ENCODE assay signal across 8 mouse cellular contexts in the genomic region with DNA sequence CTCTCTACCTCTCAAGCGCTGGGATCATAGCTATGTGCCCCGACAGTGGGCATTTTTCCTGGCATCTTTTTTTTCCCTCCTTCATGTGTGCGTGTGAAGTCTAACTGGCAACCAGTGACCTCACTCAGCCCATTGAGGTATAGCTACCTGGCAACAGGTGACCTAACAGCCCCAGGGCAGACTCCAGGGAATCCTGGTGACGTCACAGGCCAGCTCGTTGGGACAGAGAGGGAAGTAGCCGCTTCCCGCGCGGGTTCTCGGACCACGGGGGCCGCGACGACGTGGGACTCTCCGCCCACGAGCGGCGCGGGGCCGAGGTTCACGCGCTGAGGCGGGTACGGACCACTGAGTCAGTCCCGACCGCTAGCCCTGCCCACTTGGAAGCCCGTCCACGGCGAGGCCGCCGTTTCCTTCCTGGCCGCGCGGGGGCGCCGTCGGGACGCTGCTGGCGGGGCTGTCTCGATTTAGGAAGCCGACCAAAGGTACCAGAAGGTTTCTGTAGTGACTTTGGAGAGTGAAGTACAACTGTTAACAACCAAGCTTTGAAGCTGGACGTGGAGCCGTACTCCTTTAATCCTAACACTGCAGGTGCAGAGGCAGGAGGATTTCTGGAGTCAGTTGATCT. TPM values are rescaled to one million over a fixed set of nuclear protein-coding genes. Genes with fewer than 3 reads are reported as not detected.
A peak's percentile ranks its signal among the peaks of the same experiment; 100 is the strongest.
DNase-seq lines count a peak whose midpoint lies in the region; ATAC-seq lines count a peak whose summit lies in the region.

TSS of gene Slc6a21 (plus strand) at position 378 of the 625 bp plus-strand sequence.

- no peaks in the 10 kb centered on the region for H3K4me1 ChIP-seq in embryonic facial prominence, embryonic 12.5 days

- 7% methylated on average over 44 of the region's 44 CpGs for WGBS in embryonic facial prominence, embryonic 12.5 days

- H3K27ac ChIP-seq in embryonic facial prominence, embryonic 12.5 days = no peak within 1 kb of the TSS

- peak within 1 kb of the TSS; percentile 25; the same call in 1 of the 2 replicates for H3K9ac ChIP-seq in embryonic facial prominence, embryonic 12.5 days

- H3K4me2 ChIP-seq in embryonic facial prominence, embryonic 12.5 days (replicated peaks) = peak within 1 kb of the TSS; percentile 50

- peak; percentile 21 for DNase-seq in 3T3-L1 (ENCODE audit: low read depth, low spot score)
- DNase-seq in adrenal gland, postnatal 10 days = peak; percentile 91
- peak; percentile 60 for DNase-seq in heart, adult 8-10 months (ENCODE audit: low spot score)
- DNase-seq in kidney, adult 8-10 months = peak; percentile 63 to 83
- peak; percentile 72 for DNase-seq in liver
- peak; percentile 51 to 80 for DNase-seq in monocyte, adult 2 months (ENCODE audit: low read depth in 1 of 2, low spot score in 2 of 2)
- peak; percentile 77 to 79 for DNase-seq in spleen, postnatal 36 days (ENCODE audit: low spot score in 2 of 2)

- no peak for ATAC-seq in embryonic facial prominence, embryonic 12.5 days (ENCODE audit: insufficient number of reproducible peaks, insufficient read depth, low FRiP score, low TSS enrichment)

- peaks cover 10% of the 10 kb centered on the region for H3K27me3 ChIP-seq in embryonic facial prominence, embryonic 12.5 days

- no peaks in the 10 kb centered on the region for H3K9me3 ChIP-seq in embryonic facial prominence, embryonic 12.5 days

- no peaks in the 10 kb centered on the region for H3K36me3 ChIP-seq in embryonic facial prominence, embryonic 12.5 days

- H3K4me3 ChIP-seq in embryonic facial prominence, embryonic 12.5 days = peak within 1 kb of the TSS; percentile 33

RNA-seq across cellular contexts. Expression of gene Slc6a21, which starts in this region (rescaled TPM):
- total RNA-seq in adrenal gland, postnatal 10 days (2021) = under 1 TPM in 1 of 2 experiments, not detected in 1; 0.42 TPM
- polyA plus RNA-seq in embryonic facial prominence, embryonic 12.5 days (2016; fragmentation: Nextera tagmentation; extraction: Ambion mirVana) = not detected in 2 replicates
- total RNA-seq in heart, adult 8-10 months (2022) = not detected

Comparison
In these comparisons a context has a peak if more than half of its experiments do, and no peak if none do; other contexts are left out.
1. Peak in DNase-seq in adrenal gland, postnatal 10 days; RNA of the gene not detected or under 1 TPM.
2. Peak in DNase-seq in heart, adult 8-10 months; RNA of the gene not detected or under 1 TPM.
3. DNase-seq: peak in every context shown above with its lines; median percentile 91 in adrenal gland, postnatal 10 days; 78 in spleen, postnatal 36 days; 73 in kidney, adult 8-10 months; 72 in liver; 66 in monocyte, adult 2 months; 60 in heart, adult 8-10 months; 21 in 3T3-L1.